In genomic region chr17:23570017-23570416, GRCm38 (mm10) we compare ENCODE assay signal across 10 mouse cellular contexts. TPM values are rescaled to one million over a fixed set of nuclear protein-coding genes. Genes with fewer than 3 reads are reported as not detected.
DNase-seq lines count a peak whose midpoint lies in the region; ATAC-seq and TF ChIP-seq lines count a peak whose summit lies in the region.
"Had no signal": no experiment of that assay in that cellular context is flagged by ENCODE, and none has a peak within 500 bp of the region (broad histone marks: within the 10 kb centered on the region; RNA-seq: fewer than 3 reads in every experiment).

No protein-coding gene starts in this region.

- H3K9ac ChIP-seq in hindbrain, postnatal 0 days (replicated peaks; ENCODE audit: low read length), result no peak overlapping the region
- H3K9ac ChIP-seq in hindbrain, embryonic 12.5 days, result no peak overlapping the region

- TF ChIP-seq CTCF in hindbrain, postnatal 0 days (IDR thresholded peaks at IDR 0.05; ENCODE audit: low read depth), result peak; percentile 72

- no peak overlapping the region for H3K4me2 ChIP-seq in hindbrain, postnatal 0 days (ENCODE audit: low read depth, low read length)
- H3K4me2 ChIP-seq in hindbrain, embryonic 12.5 days (replicated peaks), result no peak overlapping the region

- H3K27ac ChIP-seq in hindbrain, postnatal 0 days, result no peak overlapping the region
- no peak overlapping the region for H3K27ac ChIP-seq in hindbrain, embryonic 12.5 days

- H3K9me3 ChIP-seq in hindbrain, postnatal 0 days (ENCODE audit: low read length), result no peaks in the 10 kb centered on the region
- no peaks in the 10 kb centered on the region for H3K9me3 ChIP-seq in hindbrain, embryonic 12.5 days (replicated peaks)
- H3K9me3 ChIP-seq: megakaryocyte, embryonic 14.5 days had no signal

- H3K4me1 ChIP-seq in hindbrain, postnatal 0 days (ENCODE audit: insufficient read depth, low read length), result no peaks in the 10 kb centered on the region
- H3K4me1 ChIP-seq in hindbrain, embryonic 12.5 days, result peaks cover 2% of the 10 kb centered on the region

- DNase-seq in hindbrain, postnatal 0 days (ENCODE audit: low spot score), result peak; percentile 62
- peak; percentile 54 to 64 for DNase-seq in CD8-positive naive resting alpha-beta T cell, adult 2 months (ENCODE audit: low read depth in 2 of 2, low spot score in 2 of 2)
- DNase-seq in ZHBTc4 (ENCODE audit: low read depth, low spot score), result peak; percentile 75
- no peak for DNase-seq in frontal cortex, postnatal 10 days (ENCODE audit: low spot score in 2 of 2)
- no peak for DNase-seq in urinary bladder, adult 2 months (ENCODE audit: low spot score)

- no peaks in the 10 kb centered on the region for H3K27me3 ChIP-seq in hindbrain, postnatal 0 days (ENCODE audit: insufficient read depth, low read length)
- no peaks in the 10 kb centered on the region for H3K27me3 ChIP-seq in hindbrain, embryonic 12.5 days

- peaks cover 13% of the 10 kb centered on the region; the same call in 1 of the 2 replicates for H3K36me3 ChIP-seq in hindbrain, postnatal 0 days (ENCODE audit: insufficient read depth, low read length)
- H3K36me3 ChIP-seq in hindbrain, embryonic 12.5 days, result peaks cover 19% of the 10 kb centered on the region

- ATAC-seq in hindbrain, postnatal 0 days, result peak; percentile 46
- no peak for ATAC-seq in hindbrain, embryonic 12.5 days (ENCODE audit: low FRiP score)
- peak; percentile 92 to 97 for ATAC-seq in hematopoietic stem cell, adult 5-6 weeks (replicated peaks in 1 of 2; ENCODE audit: insufficient read depth in 1 of 2, low FRiP score in 2 of 2, low TSS enrichment in 1 of 2, low read depth in 1 of 2, poor library complexity in 2 of 2, severe bottlenecking in 2 of 2)
- ATAC-seq in megakaryocyte progenitor cell, adult 5-6 weeks (replicated peaks; ENCODE audit: poor library complexity), result peak; percentile 89

- WGBS in hindbrain, postnatal 0 days, result 40% methylated on average over 6 of the region's 6 CpGs
- WGBS in hindbrain, embryonic 12.5 days, result 44% methylated on average over 6 of the region's 6 CpGs

- H3K4me3 ChIP-seq in hindbrain, postnatal 0 days (ENCODE audit: low read length), result no peak overlapping the region
- no peak overlapping the region for H3K4me3 ChIP-seq in hindbrain, embryonic 12.5 days
- H3K4me3 ChIP-seq: erythroblast, embryonic 14.5 days; megakaryocyte, embryonic 14.5 days had no signal

RNA-seq across cellular contexts. Expression of gene Zfp213, which starts 6.0 kb away (rescaled TPM):
- total RNA-seq in hindbrain, postnatal 0 days (2014; rRNA removed), result 17.1 and 28.1 TPM in 2 replicates
- polyA plus RNA-seq in hindbrain, postnatal 0 days (2015; fragmentation: Nextera tagmentation; extraction: Ambion mirVana), result 9.4 and 10.3 TPM in 2 replicates
- polyA plus RNA-seq in hindbrain, embryonic 12.5 days (2016; fragmentation: Nextera tagmentation; extraction: Ambion mirVana), result 20.8 and 21.3 TPM in 2 replicates
- total RNA-seq in hematopoietic stem cell, adult 5-6 weeks (2017), result 6.4 and 11.4 TPM in 2 replicates
- 3.6 and 5.3 TPM in 2 replicates for total RNA-seq in megakaryocyte progenitor cell, adult 5-6 weeks (2015)
- 6.5 and 9.2 TPM in 2 replicates for total RNA-seq in megakaryocyte progenitor cell, adult 5-6 weeks (2017)
- polyA plus RNA-seq in urinary bladder, adult 2 months (2012; rRNA removed), result 7.6 and 7.8 TPM in 2 replicates

RNA-seq across cellular contexts. Expression of gene Zfp13, which starts 29.3 kb away (rescaled TPM):
- 37.6 and 44.0 TPM in 2 replicates for total RNA-seq in hindbrain, postnatal 0 days (2014; rRNA removed)
- polyA plus RNA-seq in hindbrain, postnatal 0 days (2015; fragmentation: Nextera tagmentation; extraction: Ambion mirVana), result 21.5 and 21.6 TPM in 2 replicates
- 24.9 and 26.1 TPM in 2 replicates for polyA plus RNA-seq in hindbrain, embryonic 12.5 days (2016; fragmentation: Nextera tagmentation; extraction: Ambion mirVana)
- total RNA-seq in hematopoietic stem cell, adult 5-6 weeks (2017), result 0.25 TPM in 1 of 2 replicates, not detected in the other
- 0.37 TPM in 1 of 2 replicates, not detected in the other for total RNA-seq in megakaryocyte progenitor cell, adult 5-6 weeks (2015)
- total RNA-seq in megakaryocyte progenitor cell, adult 5-6 weeks (2017), result 0.92 and 1.3 TPM in 2 replicates
- 9.2 and 11.9 TPM in 2 replicates for polyA plus RNA-seq in urinary bladder, adult 2 months (2012; rRNA removed)

RNA-seq across cellular contexts. Expression of gene Zscan10, which starts 30.6 kb away (rescaled TPM):
- 0.10 TPM in 1 of 2 replicates, not detected in the other for total RNA-seq in hindbrain, postnatal 0 days (2014; rRNA removed)
- 0.14 and 0.26 TPM in 2 replicates for polyA plus RNA-seq in hindbrain, postnatal 0 days (2015; fragmentation: Nextera tagmentation; extraction: Ambion mirVana)
- polyA plus RNA-seq in hindbrain, embryonic 12.5 days (2016; fragmentation: Nextera tagmentation; extraction: Ambion mirVana), result 0.46 and 0.93 TPM in 2 replicates
- not detected in 2 replicates for total RNA-seq in hematopoietic stem cell, adult 5-6 weeks (2017)
- total RNA-seq in megakaryocyte progenitor cell, adult 5-6 weeks (2015), result not detected in 2 replicates
- not detected in 2 replicates for total RNA-seq in megakaryocyte progenitor cell, adult 5-6 weeks (2017)
- 0.04 TPM in 2 replicates for polyA plus RNA-seq in urinary bladder, adult 2 months (2012; rRNA removed)
- polyA plus RNA-seq: erythroblast, embryonic 14.5 days had no signal

Comparison
In these comparisons a context has a peak if more than half of its experiments do, and no peak if none do; other contexts are left out.
1. DNase-seq: peak in hindbrain, postnatal 0 days (single experiment), CD8-positive naive resting alpha-beta T cell, adult 2 months (2 of 2) and ZHBTc4 (single experiment); none in frontal cortex, postnatal 10 days (0 of 2) and urinary bladder, adult 2 months (single experiment).
2. RNA of gene Zfp13, which starts 29.3 kb away (total RNA-seq): 37.6 to 44.0 TPM in hindbrain, postnatal 0 days; 0.37 to 1.3 TPM in megakaryocyte progenitor cell, adult 5-6 weeks and 0.25 TPM in hematopoietic stem cell, adult 5-6 weeks; every median in the first group is over 10 times any median in the second.